Mouse (Mus musculus): ENCODE measurements around the gene Gm49384. TPM values are rescaled to one million over a fixed set of nuclear protein-coding genes. Genes with fewer than 3 reads are reported as not detected.

Gm49384 gene
- total RNA-seq, 2 experiments from 2014 or later, result 2.7 to 3.6 TPM

DNA sequence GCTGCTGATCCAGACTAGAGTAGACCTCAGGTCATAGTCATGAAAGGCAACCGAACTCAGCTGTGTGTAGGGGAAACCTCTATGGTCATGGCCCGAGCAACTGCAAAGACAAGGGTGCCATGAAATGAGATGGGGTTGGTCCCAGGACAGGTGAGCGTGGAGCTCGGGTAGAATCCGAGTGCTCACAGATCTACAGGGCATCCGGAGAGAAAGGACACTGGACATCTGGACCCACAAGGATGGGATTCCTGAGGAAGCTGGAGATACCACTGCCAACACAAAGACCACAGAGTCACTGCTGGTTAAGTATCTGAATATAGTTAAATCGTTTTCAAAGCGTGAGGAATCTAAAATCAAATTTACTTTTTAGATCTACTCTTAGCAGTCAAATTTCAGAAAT is 3.3 kb upstream of the Gm49384 start:
- no peak for DNase-seq

GRCm38 (mm10) chr12:69198985-69199384 is 5.1 kb downstream of the Gm49384 start:
- no peak for DNase-seq

DNA sequence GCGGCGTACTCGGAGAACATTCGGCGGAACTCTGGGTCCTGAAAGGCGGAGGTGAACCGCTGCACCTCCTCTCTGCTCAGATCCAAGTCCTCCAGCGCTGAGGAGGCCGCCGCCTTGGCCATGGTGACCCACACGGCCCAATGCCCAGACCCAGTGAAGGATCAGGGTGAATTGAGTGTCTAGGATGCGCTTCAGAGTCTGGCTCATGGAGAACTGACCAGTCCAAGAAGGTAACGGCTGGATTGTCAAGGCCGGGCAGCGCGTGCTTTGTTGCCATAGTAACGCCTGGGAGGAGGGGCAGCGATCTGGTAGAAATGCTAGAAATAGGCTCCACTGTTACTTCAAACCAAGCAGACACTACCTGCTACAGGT is 5.9 kb downstream of the Gm49384 start, which contains the start of gene Dnaaf2:
Gene Dnaaf2 (minus strand): TSS at position 266 of the 372 bp plus-strand sequence.
- DNase-seq, result peak; percentile 61

DNA sequence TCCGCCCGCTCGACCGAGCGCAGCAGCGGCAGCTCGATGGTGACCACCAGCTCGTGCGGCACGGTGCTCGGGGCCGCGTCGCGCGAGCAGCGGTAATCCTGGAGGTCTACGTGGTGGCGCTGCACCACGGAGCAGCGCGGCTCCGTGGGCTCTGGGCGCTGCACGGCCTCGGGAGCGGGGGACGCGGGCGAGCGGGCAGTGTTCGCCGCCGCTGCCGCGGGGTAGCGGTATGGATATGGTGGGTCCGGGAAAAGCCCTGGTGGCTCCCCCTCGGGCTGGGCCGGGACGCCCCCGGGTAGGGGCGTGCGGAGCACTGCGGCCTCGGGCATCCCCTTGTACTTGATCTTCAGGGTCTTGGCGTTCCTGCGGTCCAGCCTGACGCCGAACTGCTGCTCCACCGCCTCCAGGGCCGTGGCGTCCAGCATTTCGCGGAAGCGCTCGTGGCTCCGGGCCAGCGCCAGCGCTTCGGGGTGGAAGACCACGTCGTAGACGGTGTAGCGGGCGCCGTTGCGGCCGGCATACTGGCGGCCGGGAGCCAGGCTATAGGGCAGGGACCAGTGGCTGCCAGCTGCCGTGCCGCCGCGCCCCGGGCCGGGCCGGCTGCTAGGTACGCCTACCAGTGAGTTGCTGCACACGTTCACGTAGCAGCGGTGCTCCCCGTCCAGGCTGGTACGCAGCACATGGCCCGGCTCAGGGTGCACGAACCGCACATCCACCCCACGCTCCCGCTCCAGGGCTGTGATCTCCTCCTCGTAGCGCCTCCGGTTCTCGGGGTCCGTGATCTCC is 6.5 kb downstream of the Gm49384 start:
- peak; percentile 72 for DNase-seq

DNA sequence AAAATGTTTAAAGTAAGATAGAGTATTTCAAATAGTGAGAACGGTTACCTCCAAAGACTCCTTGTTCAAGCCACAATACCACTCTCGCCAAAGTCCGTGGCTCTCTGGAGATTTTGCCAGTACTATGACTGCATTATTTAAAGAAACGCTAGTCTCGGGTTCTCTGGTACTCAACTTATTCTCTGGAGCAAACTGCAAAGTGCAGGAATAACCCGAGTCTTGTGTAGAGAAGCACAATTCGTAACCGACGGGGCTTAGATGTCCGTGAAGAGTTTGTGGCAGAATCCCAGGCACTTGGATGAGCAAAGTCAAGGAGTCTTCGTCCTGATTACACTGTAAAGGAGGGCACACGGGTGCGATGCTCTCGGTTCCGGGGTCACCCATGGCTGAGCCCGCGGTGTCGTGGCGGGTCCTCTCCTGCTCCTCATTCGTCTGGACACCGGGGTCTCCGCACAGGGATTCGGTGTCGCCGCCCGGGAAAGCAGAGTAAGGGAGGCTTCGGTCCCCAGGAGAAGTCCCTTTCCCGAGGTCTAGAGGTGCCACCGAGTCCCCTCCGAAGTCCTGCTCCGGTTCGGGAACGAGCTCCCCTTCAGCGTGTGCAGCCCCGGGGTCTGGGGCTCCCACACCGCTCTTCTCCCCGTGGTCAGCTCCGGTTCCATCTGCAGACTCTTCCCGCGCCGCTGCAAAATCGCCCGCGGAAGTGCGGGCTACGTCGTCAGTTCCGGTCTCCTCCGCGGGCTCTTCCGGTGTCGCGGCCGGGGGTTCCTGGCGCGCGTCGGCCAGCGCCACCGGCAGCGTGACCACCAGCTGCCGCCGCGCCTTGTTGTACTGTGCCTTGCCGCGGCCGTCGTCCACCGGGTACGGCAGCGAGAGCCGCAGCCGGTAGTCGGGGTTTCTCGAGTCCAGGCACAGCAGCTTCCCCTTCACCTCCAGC is 7.4 kb downstream of the Gm49384 start, which contains the start of gene Gm49383:
Gene Gm49383 (minus strand): TSS at position 661 of the 934 bp plus-strand sequence.
- DNase-seq, result peak; percentile 67

GRCm38 (mm10) chr12:69192637-69193036 is 11.4 kb downstream of the Gm49384 start:
- DNase-seq, result no peak

DNA sequence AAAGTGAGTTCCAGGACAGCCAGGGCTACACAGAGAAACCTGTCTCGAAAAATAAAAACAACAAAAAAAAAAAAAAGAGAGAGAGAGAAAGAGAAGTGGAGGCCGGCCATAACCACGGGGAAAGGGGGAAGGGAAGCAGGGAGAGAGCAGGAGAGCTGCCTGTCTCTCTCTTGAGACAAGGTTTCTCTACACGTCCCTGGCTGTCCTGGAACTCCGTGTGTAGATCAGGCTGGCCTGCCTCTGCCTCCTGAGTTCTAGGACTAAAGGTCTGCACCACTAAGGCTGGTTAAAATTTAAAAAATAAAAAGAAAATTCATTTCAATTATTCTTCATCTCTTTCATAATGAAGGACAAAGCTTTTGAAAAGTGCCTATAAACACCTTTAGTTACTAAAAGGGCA is 12.7 kb downstream of the Gm49384 start:
- DNase-seq, result no peak

DNA sequence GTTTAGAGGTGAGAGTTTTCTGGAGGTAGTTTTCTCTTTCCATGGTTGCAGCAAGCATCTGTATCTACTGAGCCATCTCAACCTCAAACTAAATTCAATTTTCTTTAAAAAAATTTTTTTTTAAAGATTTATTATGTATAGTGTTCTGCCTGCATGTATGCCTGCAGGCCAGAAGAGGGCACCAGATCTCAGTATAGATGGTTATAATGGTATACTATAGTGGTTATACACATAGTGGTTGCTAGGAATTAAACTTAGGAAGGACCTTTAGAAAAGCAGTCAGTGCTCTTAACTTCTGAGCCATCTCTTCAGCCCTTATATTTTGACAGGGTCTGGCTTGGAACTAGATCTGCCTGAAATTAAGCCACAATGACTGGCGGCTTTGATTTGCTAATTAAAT is 13.5 kb downstream of the Gm49384 start:
- no peak for DNase-seq

DNA sequence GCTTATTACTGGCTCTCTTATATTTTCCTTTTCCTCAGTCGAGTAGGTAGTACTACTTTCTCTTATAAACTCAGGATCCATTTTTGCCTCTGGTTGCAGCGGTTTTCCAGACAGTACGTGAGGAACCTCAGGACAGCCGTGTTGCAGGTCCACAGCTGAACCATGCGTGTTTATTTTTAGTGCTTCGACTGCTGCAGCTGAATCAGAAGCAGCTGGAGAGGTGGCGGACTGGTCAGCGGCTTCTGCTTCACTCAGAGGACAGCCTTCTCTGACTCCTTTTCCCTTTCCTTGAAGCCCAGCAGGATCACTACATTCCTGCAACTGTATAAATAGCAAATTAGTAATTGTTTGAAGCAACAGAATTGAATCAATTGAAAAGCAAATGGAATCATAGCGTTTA is 14.0 kb downstream of the Gm49384 start:
- DNase-seq, result no peak

- DNase-seq, result no peak
Observed at GRCm38 (mm10) chr12:69186811-69187471, 17.1 kb downstream of the Gm49384 start.

GRCm38 (mm10) chr12:69185371-69185770 is 18.7 kb downstream of the Gm49384 start:
- no peak for DNase-seq

- DNase-seq, result peak; percentile 66
Observed at GRCm38 (mm10) chr12:69184342-69185295, 19.4 kb downstream of the Gm49384 start.

- DNase-seq, result peak; percentile 99
Observed at GRCm38 (mm10) chr12:69183583-69184308, 20.3 kb downstream of the Gm49384 start, which contains the start of the genes Rpl36al and Mgat2. TSS of gene Rpl36al (minus strand) at chr12:69184083. TSS of gene Mgat2 (plus strand) at chr12:69184157.

DNA sequence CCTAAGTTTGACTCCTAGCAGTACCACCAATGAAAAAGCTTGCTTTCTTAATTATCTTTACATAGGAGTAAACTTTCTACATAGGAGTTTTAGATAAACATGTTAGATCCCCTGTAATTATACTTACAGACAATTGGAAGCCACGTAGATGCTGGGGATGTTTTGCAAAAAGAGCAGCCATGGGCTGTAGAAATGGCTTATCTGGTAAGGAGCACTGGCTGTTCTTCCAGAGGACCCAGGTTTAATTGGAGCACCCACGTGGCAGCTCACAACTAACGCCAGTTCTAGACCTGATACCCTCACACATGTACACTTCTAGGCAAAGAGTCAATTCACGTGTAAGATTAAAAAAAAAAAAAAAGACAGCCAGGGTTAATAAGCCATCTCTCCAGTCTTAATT is 22.3 kb downstream of the Gm49384 start:
- no peak for DNase-seq

DNA sequence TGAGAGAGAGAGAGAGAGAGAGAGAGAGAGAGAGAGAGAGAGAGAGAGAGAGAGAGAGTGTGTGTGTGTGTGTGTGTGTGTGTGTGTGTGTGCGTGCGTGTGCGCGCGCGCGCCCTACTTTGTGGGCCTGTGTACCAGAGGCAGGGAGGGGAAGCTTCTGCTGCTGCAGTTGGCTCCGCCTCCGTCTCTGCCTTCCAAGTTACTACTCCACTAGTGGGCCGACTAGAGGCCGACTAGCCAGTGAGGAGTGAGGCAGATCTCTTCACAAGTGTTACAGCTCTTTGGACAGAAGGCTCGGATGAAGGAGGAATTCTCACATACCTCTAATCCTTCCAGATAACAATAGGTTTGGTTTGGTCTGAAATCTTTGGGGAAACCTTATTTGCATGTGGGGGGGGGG is 24.7 kb downstream of the Gm49384 start:
- DNase-seq, result no peak

DNA sequence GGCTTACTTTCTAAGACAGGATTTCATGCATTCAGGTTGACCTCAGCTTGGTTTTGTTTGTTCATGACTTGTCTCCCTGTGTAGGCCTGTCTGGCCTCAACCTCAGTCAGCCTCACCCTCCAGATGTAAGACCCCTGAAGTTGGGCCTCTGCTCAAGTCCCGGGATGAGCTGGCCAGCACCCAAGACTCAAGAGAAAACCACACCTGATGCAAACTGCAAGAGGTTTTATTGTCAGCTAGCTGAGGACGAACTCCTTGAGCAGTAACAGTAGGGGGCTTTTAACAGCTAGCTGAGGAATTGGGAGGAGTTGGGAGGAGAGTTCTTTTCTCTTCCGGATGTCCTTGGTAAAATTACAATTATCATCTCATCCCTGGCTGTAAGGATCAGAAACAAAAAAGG is 26.5 kb downstream of the Gm49384 start:
- no peak for DNase-seq

DNA sequence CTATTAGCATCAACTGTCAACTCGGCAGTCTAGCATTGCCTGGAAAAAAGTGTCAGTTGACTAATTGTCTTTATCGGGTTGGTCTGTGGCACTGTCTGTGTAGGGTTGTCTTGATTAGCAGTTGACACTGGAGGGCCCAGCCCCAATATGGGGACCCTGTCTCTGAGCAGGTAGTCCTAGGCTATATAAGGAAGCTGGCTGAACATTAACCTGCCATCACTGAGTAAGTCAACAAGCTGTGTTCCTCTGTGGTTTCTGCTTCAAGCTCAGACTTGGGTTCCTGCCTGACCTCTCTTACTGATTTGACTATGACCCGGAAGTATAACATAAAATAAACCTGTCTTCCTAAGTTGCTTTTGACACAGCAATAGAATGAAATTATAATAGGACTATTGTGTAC is 28.1 kb downstream of the Gm49384 start:
- DNase-seq, result no peak

- DNase-seq, result no peak
Observed at GRCm38 (mm10) chr12:69171307-69171706, 32.8 kb downstream of the Gm49384 start.

- DNase-seq, result peak; percentile 83
Observed at GRCm38 (mm10) chr12:69168461-69169106, 35.5 kb downstream of the Gm49384 start, which contains the start of gene Lrr1. TSS of gene Lrr1 (plus strand) at chr12:69168814.
